Mouse (Mus musculus) left cerebral cortex, postnatal 10 days (tissue): ENCODE measurements around the gene Nek2. TPM values are rescaled to one million over a fixed set of nuclear protein-coding genes. Genes with fewer than 3 reads are reported as not detected.

Experiments used
- DNase-seq, 2 experiments: peaks; one replicate each; pipeline ENCODE4 v3.0.0; 2021 to 2022; ENCODE audit warnings: low spot score in 2 of 2, mixed read lengths in 1 of 2; ENCODE audit errors: extremely low spot score in 1 of 2
- intact Hi-C: fragments of 180-260 bp; cut with DNase I; formaldehyde crosslinking; loops from one replicate; pipeline ENCODE4 v1.15.1; 2025
- total RNA-seq, 2 experiments: library from RNA; stranded (reverse); gene quantifications; 2 replicates each; pipeline ENCODE4 v1.2.3; 2021

Gene Nek2
- total RNA-seq, 2 experiments from 2014 or later, result 3.6 TPM

DNA sequence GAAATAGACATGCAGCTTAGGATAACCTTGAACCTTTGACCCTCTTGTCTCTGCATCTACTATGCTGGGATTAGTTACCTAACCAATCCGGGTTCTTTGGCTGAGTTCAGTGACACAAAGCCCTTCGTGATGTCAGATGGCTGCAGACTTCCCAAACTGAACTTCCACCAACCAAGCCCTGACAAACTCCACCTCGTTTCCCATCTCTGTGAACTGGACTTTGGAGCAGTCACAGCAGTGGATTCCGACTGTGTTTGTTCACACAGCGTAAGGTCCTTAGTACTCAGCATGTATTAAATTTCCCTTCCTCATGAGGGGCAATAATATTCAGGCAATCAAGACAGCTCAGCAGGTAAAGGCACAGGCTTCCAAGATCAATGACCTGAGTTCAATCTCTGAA lies 25.4 kb downstream of the Nek2 start:
- no peak for DNase-seq
- intact Hi-C loops, result no loop called here

DNA sequence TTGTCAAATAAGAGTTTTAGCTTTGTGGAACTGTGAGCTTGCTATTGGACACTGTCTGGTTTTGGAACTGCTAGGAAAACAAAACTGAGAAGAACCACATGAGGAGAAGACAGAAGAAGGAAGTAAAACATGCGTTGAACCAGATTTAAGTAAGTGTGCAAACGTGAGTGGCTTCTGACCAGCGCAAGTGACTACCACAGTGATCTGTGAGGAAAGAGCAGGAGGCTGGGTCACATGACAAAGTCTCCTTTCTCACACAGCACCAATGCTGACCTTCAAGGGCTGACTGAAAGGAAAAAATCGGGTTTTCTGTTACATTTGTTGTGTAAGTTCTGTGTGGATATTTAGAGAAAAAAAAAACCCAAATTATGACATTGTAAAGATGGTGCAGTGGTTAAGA lies 28.3 kb downstream of the Nek2 start:
- intact Hi-C loops, result no loop called here
- DNase-seq, result no peak

DNA sequence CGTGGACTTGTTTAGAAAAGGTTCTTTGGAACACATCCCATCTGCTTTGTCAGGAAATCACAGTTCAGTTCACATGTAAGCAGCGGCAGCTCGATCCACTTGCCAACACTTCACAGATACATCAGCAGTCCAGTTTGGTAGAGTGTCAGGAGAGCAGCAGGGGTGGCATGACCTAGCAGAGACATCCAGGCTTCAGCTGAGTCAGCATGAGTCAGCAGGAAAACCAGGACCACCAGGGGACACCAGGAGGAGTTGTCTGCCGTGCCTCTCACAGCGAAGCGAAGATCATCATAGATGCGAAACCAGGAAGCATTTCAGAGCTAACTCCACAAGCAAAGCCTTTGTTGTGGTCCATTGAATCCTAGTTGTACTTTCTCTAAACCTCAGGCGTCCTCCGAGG lies 32.2 kb downstream of the Nek2 start:
- DNase-seq, result no peak

DNA sequence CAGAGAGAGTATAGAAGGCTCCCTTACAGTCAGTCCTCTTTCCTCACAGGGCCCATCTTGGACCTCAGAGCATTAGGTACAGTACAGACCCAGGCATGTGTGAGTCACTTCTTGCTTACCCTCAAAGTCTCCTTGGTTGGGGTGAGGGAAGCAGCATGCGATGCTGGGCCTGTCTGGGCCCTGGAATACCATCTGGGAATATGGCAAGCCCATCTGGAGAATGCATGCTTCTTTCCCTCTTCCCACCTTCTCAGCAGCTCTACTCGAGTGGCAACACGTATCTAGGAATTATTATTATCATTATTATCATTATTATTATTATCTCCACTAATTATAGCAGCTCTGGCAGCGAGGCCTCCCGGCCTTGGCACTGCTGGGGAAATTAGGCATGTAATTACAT lies 33.5 kb downstream of the Nek2 start:
- intact Hi-C loops, result no loop called here
- DNase-seq, result no peak

More for the DNA sequence above, 32.2 kb downstream of the Nek2 start:
- intact Hi-C loops, result no loop called here

DNA sequence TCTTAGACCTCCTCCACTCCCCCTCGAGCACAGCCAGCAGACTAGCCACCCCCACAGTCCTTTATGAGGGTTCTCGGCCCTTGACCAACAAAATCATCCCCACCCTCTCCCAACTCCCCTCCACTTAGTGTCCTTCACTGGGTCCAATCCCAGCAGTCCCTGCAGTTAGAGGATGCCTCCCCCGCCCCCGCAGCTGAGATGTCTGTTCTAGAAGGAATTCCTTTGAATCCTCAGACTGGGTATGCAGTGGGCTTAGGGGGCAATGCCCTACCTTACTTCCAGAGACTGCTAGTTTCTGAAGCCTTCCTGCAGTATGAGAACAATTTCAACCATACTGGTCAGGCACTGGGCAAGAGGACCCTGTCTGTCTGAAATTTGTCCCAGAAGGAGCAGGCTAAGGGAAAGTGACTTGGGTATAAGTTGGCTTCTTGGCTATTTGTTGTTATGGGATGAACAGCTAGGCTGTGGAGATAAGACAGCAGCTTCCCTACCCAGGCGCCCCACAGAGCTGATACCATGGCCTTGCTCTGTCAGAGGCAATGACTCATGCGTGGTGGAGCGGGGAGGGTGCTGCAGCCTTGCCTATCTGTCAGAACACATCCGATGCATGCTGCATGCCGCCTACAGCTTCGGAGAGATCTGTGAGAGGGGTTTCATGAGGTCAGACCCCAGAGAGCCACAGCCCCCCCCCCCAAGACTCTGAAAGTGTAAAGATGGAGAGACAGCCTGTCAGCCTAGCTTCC lies 34.1 kb downstream of the Nek2 start:
- DNase-seq, result no peak

DNA sequence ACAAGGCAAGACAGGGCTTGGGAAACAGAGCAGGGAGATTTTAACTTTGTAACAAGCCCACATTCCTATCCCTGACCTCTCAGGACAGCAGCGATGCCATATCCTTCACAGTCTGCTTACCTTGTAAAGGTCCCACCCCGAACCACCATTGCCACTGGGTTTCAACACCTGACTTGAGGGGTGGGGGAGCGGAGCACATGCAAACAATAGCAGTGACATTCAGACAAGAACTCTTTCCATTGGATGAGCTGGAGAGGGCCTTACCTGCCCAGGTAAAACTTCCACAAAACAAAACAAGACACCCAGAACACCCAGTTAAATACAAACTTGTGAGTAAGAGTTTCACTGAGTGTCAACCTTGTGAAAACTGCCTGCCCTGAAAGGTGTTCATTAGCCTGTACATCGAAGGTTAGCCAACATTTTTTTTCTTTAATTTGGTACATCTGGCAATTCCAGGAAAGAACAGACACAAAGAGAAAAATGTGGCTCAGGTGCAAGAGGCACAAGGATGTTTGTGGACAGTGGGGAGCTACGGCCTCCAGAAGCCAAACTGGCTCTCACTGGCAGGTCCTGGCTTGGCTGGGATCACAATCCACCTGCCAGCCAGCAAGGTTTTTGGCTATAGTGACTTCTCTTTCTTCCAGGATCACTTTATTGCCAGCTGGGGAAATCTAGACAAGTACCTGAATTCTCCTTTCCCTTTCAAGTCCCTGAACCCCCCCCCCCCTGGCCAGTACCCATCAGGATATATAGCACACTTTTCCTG lies 35.8 kb downstream of the Nek2 start:
- intact Hi-C loops, result no loop called here
- DNase-seq, result no peak

More for the DNA sequence above, 34.1 kb downstream of the Nek2 start:
- intact Hi-C loops, result no loop called here

DNA sequence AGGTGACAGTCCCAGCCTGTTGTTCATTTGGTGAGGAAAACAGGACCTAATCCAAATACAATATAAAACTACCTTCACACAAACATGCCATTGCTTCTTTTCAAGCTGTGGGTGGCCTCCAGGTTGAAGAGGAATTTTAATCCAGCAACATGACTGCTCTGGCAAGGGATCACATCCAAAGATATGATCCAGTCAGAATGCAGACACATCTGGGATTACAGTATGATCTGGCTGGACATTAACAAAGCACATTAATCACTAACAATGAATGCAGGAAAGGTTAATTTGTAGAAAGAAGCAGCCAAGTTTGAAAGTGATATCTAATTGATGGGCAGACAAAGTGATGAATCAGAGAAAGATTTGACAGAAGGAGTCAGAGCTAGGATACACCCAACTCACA lies 36.9 kb downstream of the Nek2 start:
- intact Hi-C loops, result no loop called here
- no peak for DNase-seq

DNA sequence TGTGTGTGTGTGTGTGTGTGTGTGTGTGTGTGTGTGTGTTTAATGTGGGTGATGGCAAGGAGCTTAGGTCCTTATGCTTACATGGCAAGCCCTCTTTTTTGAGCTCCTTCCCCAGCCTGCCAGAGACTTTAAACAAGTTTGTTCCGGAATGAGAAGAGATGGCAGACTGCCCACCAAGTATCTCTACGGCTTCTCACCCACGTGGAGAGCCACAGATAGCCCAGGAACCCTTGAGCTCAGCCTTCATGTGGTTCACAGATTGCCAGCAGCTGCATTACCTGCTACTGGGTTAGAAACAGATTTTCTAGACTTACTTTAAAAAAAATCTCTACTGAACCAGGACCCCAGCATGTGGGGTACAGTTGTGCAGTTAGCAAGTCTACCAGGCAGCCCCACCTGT lies 38.6 kb downstream of the Nek2 start:
- DNase-seq, result no peak
- intact Hi-C loops, result no loop called here

DNA sequence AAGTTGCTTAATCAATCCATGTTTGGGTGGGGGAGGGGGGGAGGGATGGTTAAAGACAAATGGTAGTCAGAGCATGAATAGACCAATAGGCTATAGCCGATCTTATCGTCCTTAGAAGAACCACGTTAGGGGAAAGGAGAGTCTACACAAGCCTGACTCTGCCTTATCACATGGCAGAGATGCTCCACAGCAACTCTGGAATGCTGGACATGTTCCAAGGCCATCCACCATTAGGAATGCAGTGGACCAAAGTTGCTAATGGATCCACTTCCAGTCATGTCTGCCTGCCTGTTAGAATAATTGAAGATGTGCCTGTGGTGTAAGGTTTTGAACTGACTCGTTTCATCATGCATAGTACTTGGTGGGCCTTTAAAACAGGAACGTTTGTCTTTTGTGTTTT lies 40.0 kb downstream of the Nek2 start:
- intact Hi-C loops, result no loop called here
- DNase-seq, result no peak

DNA sequence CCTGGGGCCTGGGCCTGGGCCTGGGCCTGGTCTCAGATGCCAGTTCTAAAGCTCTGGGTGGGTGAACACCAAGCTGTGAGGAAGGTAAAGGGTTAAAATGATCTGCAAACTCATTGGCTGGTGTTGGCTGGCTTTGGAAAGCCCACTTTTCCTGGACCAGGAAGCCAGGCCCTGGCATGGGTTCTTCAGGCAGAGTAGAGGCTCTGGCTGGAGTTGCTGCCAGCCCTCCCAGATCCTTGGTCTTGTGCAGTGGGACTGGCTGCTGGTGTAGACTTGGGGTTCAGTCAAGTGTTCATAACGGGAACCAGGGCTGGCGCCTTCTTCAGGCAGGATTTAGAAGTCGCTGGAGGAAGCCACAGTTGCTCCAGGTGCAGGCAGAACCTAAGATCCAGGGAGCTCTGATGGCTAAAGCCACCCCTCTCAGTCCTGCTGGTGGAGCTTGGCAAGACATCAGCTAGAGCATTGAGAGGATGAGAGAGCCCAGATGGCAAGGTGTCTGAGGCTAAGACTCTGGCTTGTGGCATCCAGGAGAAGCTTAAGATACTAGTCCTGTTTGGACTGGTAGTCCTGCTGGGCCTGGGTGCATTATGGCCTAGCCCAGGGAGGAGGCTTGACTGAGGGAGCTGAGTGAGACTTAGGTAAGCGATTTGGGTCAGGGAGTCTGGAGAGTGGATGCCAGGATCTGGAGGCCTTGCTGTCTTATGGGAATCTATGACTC lies 42.7 kb downstream of the Nek2 start:
- peak in 1 of 2 experiments; percentile 20 for DNase-seq
- intact Hi-C loops, result no loop called here

DNA sequence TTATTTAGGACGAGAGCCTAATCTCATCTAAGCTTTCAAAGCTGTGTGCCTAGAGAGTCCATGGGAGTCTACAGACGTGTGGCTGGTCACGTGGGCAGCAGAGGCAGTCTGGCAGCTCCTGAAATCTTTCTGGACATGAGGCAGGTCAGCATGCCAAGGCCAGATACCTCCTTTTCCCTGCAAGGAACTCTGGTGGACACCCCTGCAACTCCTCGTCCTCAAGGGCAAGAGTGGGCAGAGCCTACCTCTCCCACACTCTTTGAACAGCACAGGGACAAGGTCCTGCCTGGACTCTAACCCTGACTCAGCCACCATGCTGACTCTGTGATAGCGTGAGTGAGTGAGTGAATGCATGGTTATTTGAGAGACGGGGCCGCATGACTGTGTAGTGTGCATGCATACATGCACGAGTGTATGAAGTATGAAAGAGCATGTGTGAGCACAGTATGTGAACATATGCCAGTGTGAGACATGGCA lies 43.3 kb downstream of the Nek2 start:
- intact Hi-C loops, result no loop called here
- DNase-seq, result no peak

DNA sequence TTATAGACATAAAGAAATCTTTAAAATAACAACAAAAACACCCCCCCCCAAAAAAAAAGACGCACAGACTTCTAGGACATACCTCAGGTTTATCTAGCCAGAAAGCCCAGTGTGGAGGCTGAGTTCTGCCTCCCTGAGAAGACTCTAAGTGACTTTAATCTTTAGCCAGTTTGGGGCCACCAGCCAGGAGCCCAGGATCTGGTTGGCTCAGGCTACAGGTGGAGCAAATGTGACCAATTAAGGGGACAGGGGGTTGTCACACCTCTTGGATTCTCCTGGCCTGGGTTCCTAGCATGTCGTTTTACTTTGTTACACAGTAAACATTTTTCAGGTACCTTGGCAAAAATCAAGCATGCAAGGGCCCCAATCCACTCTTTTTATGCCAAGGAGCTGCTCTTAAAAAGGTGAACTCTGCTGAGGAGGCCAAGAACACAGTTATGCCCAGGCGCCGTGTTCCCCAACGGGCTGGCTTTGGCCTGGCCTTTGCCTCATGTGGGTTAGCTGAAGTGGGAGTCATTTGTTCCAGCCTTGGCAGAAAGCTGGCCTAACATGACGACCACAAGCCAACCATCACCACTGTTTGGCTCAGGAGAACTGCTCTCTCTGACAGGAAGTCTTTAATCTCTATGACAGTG lies 50.9 kb downstream of the Nek2 start:
- intact Hi-C loops, result no loop called here
- DNase-seq, result no peak

DNA sequence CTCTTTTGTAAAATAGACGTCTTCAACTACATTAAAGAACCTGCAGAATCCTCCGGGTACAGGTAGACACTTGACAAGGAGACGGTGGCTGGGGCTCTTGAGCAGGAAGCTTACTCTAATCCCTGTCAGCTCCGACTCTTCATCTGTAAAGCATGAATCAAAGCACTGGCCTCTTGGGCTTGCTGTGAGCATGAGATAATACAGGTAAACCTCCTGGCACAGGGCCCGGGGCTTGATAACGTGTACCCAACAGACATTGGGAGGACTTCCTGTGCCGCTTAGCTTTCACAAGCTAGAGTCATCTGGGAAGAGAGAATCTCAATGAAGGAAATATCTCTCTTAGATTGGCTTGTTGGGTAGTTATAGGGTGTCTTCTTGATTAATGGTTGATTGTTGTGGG lies 53.8 kb downstream of the Nek2 start:
- intact Hi-C loops, result no loop called here

DNA sequence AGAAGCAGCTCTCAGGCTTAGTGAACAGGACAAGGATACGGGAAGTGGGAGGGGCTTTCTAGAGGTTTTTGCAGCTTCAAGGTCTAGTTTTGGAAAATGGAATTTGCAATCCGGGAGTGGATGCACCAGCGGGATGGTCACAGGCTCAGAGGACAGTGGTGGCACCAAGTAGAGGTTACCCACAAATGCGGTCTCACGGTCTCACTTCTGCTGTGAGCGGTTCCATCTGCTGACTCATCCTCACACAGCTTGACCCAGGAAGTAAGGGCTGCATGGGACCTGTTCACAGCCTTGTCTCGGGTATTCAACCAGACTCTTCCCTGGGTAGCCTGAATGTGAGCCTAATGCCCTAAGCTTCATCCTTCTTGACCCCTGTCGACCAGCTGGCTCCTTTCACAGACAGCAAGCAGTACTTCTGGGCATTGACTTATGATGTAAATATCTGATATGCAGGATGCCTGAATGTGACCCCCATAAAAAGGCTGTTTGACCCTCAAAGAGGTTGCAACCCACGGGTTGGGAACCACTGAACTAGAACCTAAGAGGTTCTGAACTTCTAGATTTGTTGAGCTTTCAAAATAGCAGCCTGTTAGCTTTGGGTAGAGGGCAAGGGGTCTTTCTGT lies 54.5 kb downstream of the Nek2 start:
- intact Hi-C loops, result no loop called here
- DNase-seq, result no peak

More for the DNA sequence above, 53.8 kb downstream of the Nek2 start:
- no peak for DNase-seq

DNA sequence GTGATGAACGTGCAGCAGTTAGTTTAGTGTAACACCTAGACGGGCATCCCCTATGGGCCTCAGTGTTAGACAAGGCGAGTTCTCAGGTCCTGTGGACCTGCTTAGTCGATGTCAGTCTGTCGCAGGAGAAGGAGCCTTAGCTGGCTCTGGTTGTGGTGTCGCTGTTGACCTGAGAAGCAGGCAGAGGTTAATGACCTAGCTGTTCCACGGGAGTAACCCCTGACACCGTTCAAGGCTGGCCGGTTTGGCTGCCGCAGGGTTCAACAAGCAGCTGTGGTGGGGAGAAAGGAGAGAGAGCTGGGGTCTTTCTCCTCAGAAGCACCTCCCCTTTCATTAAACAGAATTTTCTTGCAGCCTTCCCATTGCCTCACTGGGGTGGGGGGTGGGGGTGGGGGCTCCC lies 56.4 kb downstream of the Nek2 start:
- no peak for DNase-seq

DNA sequence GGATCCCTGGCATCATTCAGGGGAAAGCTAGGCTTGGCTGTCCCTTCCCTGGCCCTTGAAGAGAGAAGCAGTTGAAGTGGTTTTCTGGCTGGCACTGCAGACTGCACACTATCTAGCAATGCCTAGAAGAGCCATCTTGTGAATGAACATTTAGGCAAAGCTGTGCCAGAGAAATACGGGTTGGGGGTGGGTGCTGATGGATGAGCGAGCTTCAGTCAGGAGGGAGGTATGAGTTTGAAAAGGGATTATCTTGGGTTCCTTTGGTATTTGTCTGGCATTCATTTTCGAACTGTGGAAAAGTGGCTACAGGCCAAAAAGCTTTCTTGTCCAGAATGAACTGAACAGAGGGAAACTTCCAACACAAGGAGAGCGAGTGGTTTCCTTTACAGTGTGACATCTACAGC lies 57.3 kb downstream of the Nek2 start:
- intact Hi-C loops, result no loop called here
- DNase-seq, result no peak

More for the DNA sequence above, 56.4 kb downstream of the Nek2 start:
- intact Hi-C loops, result no loop called here

DNA sequence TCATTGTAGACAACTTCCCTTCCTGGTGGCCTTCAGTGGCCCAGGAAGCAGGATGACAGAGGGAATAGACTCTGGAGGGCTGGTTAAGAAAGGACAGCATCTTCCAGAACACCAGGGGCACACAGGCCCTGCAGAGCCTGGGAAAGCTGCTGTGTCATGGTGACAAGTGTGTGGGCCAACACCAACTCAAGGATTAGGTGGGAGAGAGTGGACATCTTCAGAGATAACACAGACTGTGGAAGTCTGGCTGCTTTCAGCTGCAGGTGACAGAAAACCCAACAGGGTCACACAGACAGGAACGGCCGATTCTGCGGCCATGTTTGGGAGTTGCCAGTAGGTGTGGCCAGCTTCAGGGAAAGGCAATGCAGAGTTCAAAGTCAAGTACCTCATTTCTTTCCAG lies 59.0 kb downstream of the Nek2 start:
- intact Hi-C loops, result no loop called here
- DNase-seq, result no peak

DNA sequence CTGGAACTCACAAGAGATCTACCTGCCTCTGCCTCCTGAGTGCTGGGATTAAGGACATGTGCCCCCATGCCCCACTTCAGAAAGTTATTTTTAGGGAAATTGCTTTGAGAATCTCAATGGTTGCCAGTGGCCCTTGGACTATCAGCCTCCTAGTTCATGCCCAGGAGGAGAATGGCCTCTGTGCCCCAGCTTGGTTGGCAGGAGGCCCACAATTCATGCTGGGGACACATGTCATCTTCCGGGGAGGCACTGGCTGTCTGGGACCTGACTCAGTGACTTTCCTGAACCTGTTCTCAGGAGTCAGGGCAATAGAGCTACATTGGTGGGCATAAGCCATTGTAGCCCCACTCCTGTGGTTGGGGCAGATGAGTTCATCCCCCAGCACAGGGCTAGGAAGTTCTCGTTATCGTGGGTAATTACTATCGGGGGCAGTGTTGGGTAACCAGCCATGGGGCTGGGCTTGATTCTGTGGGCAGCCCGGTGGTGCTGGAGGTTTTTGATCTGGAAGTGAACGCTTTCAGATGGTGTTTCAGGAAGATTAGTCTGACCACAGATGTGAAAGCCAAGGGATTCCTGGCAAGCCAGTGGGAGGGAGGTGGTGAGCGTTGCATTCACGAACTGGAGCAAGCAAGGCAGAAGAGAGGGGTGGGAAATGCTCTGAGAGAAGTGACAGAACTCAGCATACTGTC lies 59.8 kb downstream of the Nek2 start:
- DNase-seq, result no peak
- intact Hi-C loops, result no loop called here
